Mouse (Mus musculus): ENCODE measurements around the gene Sfmbt2.

GRCm38 (mm10) chr2:10375024-10375372 is 4.7 kb downstream of the Sfmbt2 start:
- no peak for TF ChIP-seq POLR2A (IDR thresholded peaks at IDR 0.05; ENCODE audit: extremely low read depth, insufficient read depth, low read length)
- TF ChIP-seq CTCF (IDR thresholded peaks at IDR 0.05; ENCODE audit: extremely low read depth, insufficient read depth, low read length) = no peak

Data from cortical plate, adult 2 months (tissue).